ENCODE assay signal across 14 mouse cellular contexts in the genomic region with DNA sequence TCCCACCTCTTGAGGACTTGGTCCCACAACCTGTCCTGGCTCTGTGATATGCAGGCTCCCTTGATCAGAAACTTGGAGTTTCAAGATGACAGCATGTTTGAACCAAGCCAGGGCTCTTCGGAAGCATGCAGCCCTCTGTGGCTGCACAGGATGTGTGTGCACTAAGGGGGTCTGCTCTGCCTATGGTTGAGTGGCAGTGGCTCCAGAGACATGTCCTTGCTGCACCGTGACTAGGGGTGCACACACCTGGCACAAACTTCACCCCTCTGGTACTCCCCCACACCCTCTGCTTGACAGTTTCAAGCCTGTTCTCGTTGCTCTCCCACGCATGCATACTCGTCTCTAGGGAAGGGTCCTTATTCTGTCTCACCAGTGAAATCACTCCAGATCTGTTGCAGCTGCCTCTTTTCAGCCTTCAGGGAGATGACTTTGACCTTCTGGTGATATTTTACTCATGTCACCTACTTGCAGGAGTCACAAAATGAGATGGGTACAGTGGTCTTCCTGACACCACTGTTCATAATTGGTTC.
"Had no signal": no experiment of that assay in that cellular context is flagged by ENCODE, and none has a peak within 500 bp of the region (broad histone marks: within the 10 kb centered on the region; RNA-seq: fewer than 3 reads in every experiment).

No protein-coding gene starts in this region.

- H3K4me1 ChIP-seq: limb, embryonic 15.5 days; liver, embryonic 12.5 days; midbrain, embryonic 10.5 days; neural tube, embryonic 15.5 days had no signal

- H3K9me3 ChIP-seq: limb, embryonic 15.5 days; liver, embryonic 12.5 days; midbrain, embryonic 10.5 days; neural tube, embryonic 15.5 days had no signal

- H3K9ac ChIP-seq: limb, embryonic 15.5 days; liver, embryonic 12.5 days; lung, embryonic 14.5 days; neural tube, embryonic 15.5 days had no signal

- ATAC-seq: liver, embryonic 12.5 days had no signal

- H3K4me3 ChIP-seq: limb, embryonic 15.5 days; liver, embryonic 12.5 days; midbrain, embryonic 10.5 days; myocyte; neural tube, embryonic 15.5 days had no signal

- DNase-seq: kidney, adult 18-20 months; kidney, postnatal 10 days; lung, embryonic 14.5 days; lung, postnatal 10 days; lung, postnatal 4 days; midbrain, embryonic 14.5 days; right cerebral cortex, adult 18-20 months; right cerebral cortex, postnatal 25 days; thymus, postnatal 36 days had no signal

- H3K27ac ChIP-seq: limb, embryonic 15.5 days; liver, embryonic 12.5 days; midbrain, embryonic 10.5 days; neural tube, embryonic 15.5 days had no signal

- H3K36me3 ChIP-seq: limb, embryonic 15.5 days; liver, embryonic 12.5 days; neural tube, embryonic 15.5 days had no signal

- H3K4me2 ChIP-seq: limb, embryonic 15.5 days; liver, embryonic 12.5 days; lung, embryonic 14.5 days; neural tube, embryonic 15.5 days had no signal

- H3K27me3 ChIP-seq: limb, embryonic 15.5 days; liver, embryonic 12.5 days; neural tube, embryonic 15.5 days had no signal
